Mouse (Mus musculus) kidney, postnatal 0 days (tissue): ENCODE measurements around the gene Plod2. TPM values are rescaled to one million over a fixed set of nuclear protein-coding genes. Genes with fewer than 3 reads are reported as not detected.

Experiments used
- ATAC-seq: fragments of 200-750 bp; cut with Nextera tagmentation; replicated peaks from 2 replicates; pipeline ENCODE4 v1.8.0; 2017; ENCODE audit warnings: low read depth, moderate number of reproducible peaks, moderate TSS enrichment, moderate library complexity; ENCODE audit not compliant: low FRiP score
- DNase-seq: peaks from one replicate; pipeline ENCODE4 v3.0.0-alpha.2; 2016; ENCODE audit warnings: low spot score
- H3K27ac ChIP-seq: fragments of 300-500 bp; sonication (generic); 2 replicates; pipeline ENCODE4 v1.5.1; 2014; ENCODE audit warnings: mild to moderate bottlenecking
- H3K27me3 ChIP-seq: fragments of 300-500 bp; sonication (generic); 2 replicates; pipeline ENCODE4 v1.6.1; 2014; ENCODE audit warnings: low read length, mixed read lengths; ENCODE audit not compliant: insufficient read depth
- H3K36me3 ChIP-seq: fragments of 300-500 bp; sonication (generic); 2 replicates; pipeline ENCODE4 v1.6.1; 2014; ENCODE audit warnings: low read length, mixed read lengths; ENCODE audit not compliant: insufficient read depth
- H3K4me1 ChIP-seq: fragments of 300-500 bp; sonication (generic); replicated peaks from 2 replicates; pipeline ENCODE4 v1.6.1; 2014; ENCODE audit warnings: antibody characterized with exemption, low read length, mixed read lengths; ENCODE audit not compliant: insufficient read depth
- H3K4me2 ChIP-seq: fragments of 300-500 bp; sonication (generic); 2 replicates; pipeline ENCODE4 v1.6.1; 2014; ENCODE audit warnings: mild to moderate bottlenecking, low read length, moderate library complexity, mixed read lengths
- H3K4me3 ChIP-seq: fragments of 300-500 bp; sonication (generic); replicated peaks from 2 replicates; pipeline ENCODE4 v1.5.1; 2014; ENCODE audit warnings: low read depth, low read length
- H3K9ac ChIP-seq: fragments of 300-500 bp; sonication (generic); 2 replicates; pipeline ENCODE4 v1.6.1; 2014; ENCODE audit warnings: low read depth, low read length
- H3K9me3 ChIP-seq: fragments of 300-500 bp; sonication (generic); replicated peaks from 2 replicates; pipeline ENCODE4 v1.6.1; 2016; ENCODE audit warnings: low read length, inconsistent platforms, mixed read lengths
- CTCF ChIP-seq: IDR thresholded peaks from 2 replicates; pipeline ENCODE4 v1.5.1; 2016; ENCODE audit warnings: antibody characterized with exemption, low read depth, mild to moderate bottlenecking, moderate library complexity
- WGBS: fragments of 180-500 bp; shearing (Covaris S2); extraction: QIAGEN DNeasy Blood & Tissue Kit; methylation state at CpG from one replicate; pipeline ENCODE4 v1.1.7; 2014; 5-methylcytosine and 5-hydroxymethylcytosine counted together
- polyA plus RNA-seq: library from polyadenylated mRNA; unstranded; fragments of >200 nt; fragmentation: Nextera tagmentation; extraction: Ambion mirVana; gene quantifications from 2 replicates; pipeline ENCODE4 v1.2.1, GENCODE M21; 2015

The Plod2 gene
- polyA plus RNA-seq, 1 experiment from 2014 or later = 37.1 TPM

- H3K9me3 ChIP-seq = no peaks in the 10 kb centered on the region
Measured at GRCm38 (mm10) chr9:92544146-92544545, 2.1 kb downstream of the Plod2 start.

GRCm38 (mm10) chr9:92545021-92545420 lies 3.0 kb downstream of the Plod2 start:
- H3K36me3 ChIP-seq = 0 out of 2 replicates have a peak, but pooled peaks cover 2% of the 10 kb centered on the region
- no peak overlapping the region for H3K27ac ChIP-seq
- H3K4me2 ChIP-seq = peak overlapping the region; percentile 86; the same call in 1 of the 2 replicates
- H3K9me3 ChIP-seq = no peaks in the 10 kb centered on the region
- WGBS = 65% methylated on average over 6 of the region's 6 CpGs
- H3K9ac ChIP-seq = no peak overlapping the region
- no peak overlapping the region for H3K4me3 ChIP-seq
- no peak for TF ChIP-seq CTCF
- peaks cover 33% of the 10 kb centered on the region for H3K4me1 ChIP-seq
- ATAC-seq = no peak
- no peaks in the 10 kb centered on the region for H3K27me3 ChIP-seq
- no peak for DNase-seq

More at GRCm38 (mm10) chr9:92544146-92544545, 2.1 kb downstream of the Plod2 start:
- Histone ChIP-seq H3K9ac (no peak overlapping the region), H3K27me3 (no peaks in the 10 kb centered on the region), H3K4me3 (no peak overlapping the region), H3K36me3 (0 out of 2 replicates have a peak, but pooled peaks cover 2% of the 10 kb centered on the region), H3K4me1 (peaks cover 26% of the 10 kb centered on the region), H3K27ac (no peak overlapping the region), H3K4me2 (peak overlapping the region; percentile 86)
- WGBS = 90% methylated on average over 1 of the region's 1 CpGs
- no peak for DNase-seq
- TF ChIP-seq CTCF = no peak
- ATAC-seq = no peak

- Histone ChIP-seq H3K9me3 (no peaks in the 10 kb centered on the region), H3K27ac (no peak overlapping the region), H3K4me2 (no peak overlapping the region), H3K9ac (no peak overlapping the region), H3K4me3 (no peak overlapping the region), H3K4me1 (peaks cover 33% of the 10 kb centered on the region), H3K27me3 (no peaks in the 10 kb centered on the region), H3K36me3 (0 out of 2 replicates have a peak, but pooled peaks cover 2% of the 10 kb centered on the region)
- 64% methylated on average over 8 of the region's 8 CpGs for WGBS
- no peak for TF ChIP-seq CTCF
- DNase-seq (no peak), ATAC-seq (no peak)
Measured at GRCm38 (mm10) chr9:92546446-92546845, 4.4 kb downstream of the Plod2 start.

GRCm38 (mm10) chr9:92547106-92547505 lies 5.1 kb downstream of the Plod2 start:
- no peak overlapping the region for H3K27ac ChIP-seq
- peaks cover 33% of the 10 kb centered on the region for H3K4me1 ChIP-seq

GRCm38 (mm10) chr9:92547821-92548220 lies 5.8 kb downstream of the Plod2 start:
- no peak overlapping the region for H3K9ac ChIP-seq
- no peak for DNase-seq
- H3K9me3 ChIP-seq = no peaks in the 10 kb centered on the region
- no peak overlapping the region for H3K4me3 ChIP-seq
- 96% methylated on average over 7 of the region's 7 CpGs for WGBS
- H3K27ac ChIP-seq = no peak overlapping the region
- H3K27me3 ChIP-seq = no peaks in the 10 kb centered on the region
- no peak overlapping the region for H3K4me2 ChIP-seq
- TF ChIP-seq CTCF = no peak
- no peak for ATAC-seq
- H3K36me3 ChIP-seq = 0 out of 2 replicates have a peak, but pooled peaks cover 2% of the 10 kb centered on the region
- peaks cover 33% of the 10 kb centered on the region for H3K4me1 ChIP-seq

More at GRCm38 (mm10) chr9:92547106-92547505, 5.1 kb downstream of the Plod2 start:
- DNase-seq (no peak), ATAC-seq (no peak)
- WGBS = 22% methylated on average over 2 of the region's 2 CpGs
- Histone ChIP-seq H3K4me3 (no peak overlapping the region), H3K27me3 (no peaks in the 10 kb centered on the region), H3K9ac (no peak overlapping the region), H3K9me3 (no peaks in the 10 kb centered on the region), H3K36me3 (0 out of 2 replicates have a peak, but pooled peaks cover 2% of the 10 kb centered on the region), H3K4me2 (no peak overlapping the region)
- TF ChIP-seq CTCF = no peak

- no peak overlapping the region for H3K9ac ChIP-seq
- WGBS = 67% methylated on average over 9 of the region's 9 CpGs
Measured at GRCm38 (mm10) chr9:92548603-92549002, 6.6 kb downstream of the Plod2 start.

More at GRCm38 (mm10) chr9:92548603-92549002, 6.6 kb downstream of the Plod2 start:
- H3K4me3 ChIP-seq = no peak overlapping the region
- no peak for ATAC-seq
- 0 out of 2 replicates have a peak, but pooled peaks cover 2% of the 10 kb centered on the region for H3K36me3 ChIP-seq
- H3K27me3 ChIP-seq = no peaks in the 10 kb centered on the region
- TF ChIP-seq CTCF = no peak
- no peak for DNase-seq
- H3K4me2 ChIP-seq = no peak overlapping the region
- H3K4me1 ChIP-seq = peaks cover 33% of the 10 kb centered on the region
- H3K27ac ChIP-seq = no peak overlapping the region
- no peaks in the 10 kb centered on the region for H3K9me3 ChIP-seq
